Mouse (Mus musculus) megakaryocyte, adult 5-6 weeks (primary cell): ENCODE data around the gene Plpp4. TPM values are rescaled to one million over a fixed set of nuclear protein-coding genes. Genes with fewer than 3 reads are reported as not detected.

Experiments
- ATAC-seq: 2 replicates; pipeline ENCODE4 v1.8.0; 2016; ENCODE audit warnings: mild to moderate bottlenecking, inconsistent platforms; ENCODE audit not compliant: poor library complexity, severe bottlenecking
- total RNA-seq, 2 experiments: library from RNA; stranded (forward) in 1 of 2; stranded (reverse) in 1 of 2; fragments of 153-499, 151-499 nt in 1 of 2; fragments of 221-1000, 200-1000 nt in 1 of 2; gene quantifications; 2 replicates each; pipeline versions ENCODE4 v1.2.3 to v1.2.4; 2015 to 2017

Gene Plpp4
- total RNA-seq (2015) = not detected in 2 replicates
- not detected in 2 replicates for total RNA-seq (2017)

GRCm38 (mm10) chr7:129256621-129257373 lies at the start of gene Plpp4:
Gene Plpp4 (plus strand): TSS chr7:129257031.
- no peak for ATAC-seq

DNA sequence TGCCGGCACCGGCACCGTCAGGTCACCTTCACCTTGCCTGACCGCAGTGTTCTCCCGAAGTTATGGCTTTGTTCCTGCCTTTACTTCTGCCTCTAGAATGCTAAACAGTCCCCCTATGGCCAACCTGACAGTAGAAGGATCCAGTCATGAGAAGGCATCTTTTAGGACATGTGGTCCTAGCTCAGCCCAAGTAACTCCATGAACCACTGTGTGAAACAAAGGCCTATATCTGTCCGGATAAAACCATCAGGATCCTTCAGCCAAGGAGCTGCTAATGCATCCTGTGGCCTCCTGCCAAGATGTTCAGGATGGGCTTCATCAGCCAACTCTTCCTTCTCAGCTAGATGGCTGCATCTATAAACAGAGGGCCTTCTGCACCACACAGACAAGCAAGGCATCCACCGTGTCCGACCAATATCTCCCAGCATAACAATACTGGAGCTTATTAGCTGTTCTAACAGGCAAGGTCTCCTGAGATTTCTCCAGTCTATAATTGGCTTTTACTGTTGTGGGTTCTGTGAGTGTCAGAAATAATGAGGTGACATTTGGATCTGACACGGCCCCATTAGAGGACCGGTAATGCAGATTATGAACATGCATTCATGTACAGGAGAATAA lies 40.8 kb upstream of the Plpp4 start:
- no peak for ATAC-seq

- ATAC-seq = no peak
Measured at GRCm38 (mm10) chr7:129216547-129217195, 40.2 kb upstream of the Plpp4 start.

GRCm38 (mm10) chr7:129220948-129221347 lies 35.9 kb upstream of the Plpp4 start:
- ATAC-seq = no peak

GRCm38 (mm10) chr7:129221649-129222048 lies 35.2 kb upstream of the Plpp4 start:
- ATAC-seq = no peak

- ATAC-seq = no peak
Measured at GRCm38 (mm10) chr7:129235410-129235809, 21.4 kb upstream of the Plpp4 start.

- no peak for ATAC-seq
Measured at GRCm38 (mm10) chr7:129235995-129236394, 20.8 kb upstream of the Plpp4 start.

- no peak for ATAC-seq
Measured at GRCm38 (mm10) chr7:129250981-129251380, 5.8 kb upstream of the Plpp4 start.

- no peak for ATAC-seq
Measured at GRCm38 (mm10) chr7:129253406-129253805, 3.4 kb upstream of the Plpp4 start.

GRCm38 (mm10) chr7:129254126-129254525 lies 2.7 kb upstream of the Plpp4 start:
- no peak for ATAC-seq

DNA sequence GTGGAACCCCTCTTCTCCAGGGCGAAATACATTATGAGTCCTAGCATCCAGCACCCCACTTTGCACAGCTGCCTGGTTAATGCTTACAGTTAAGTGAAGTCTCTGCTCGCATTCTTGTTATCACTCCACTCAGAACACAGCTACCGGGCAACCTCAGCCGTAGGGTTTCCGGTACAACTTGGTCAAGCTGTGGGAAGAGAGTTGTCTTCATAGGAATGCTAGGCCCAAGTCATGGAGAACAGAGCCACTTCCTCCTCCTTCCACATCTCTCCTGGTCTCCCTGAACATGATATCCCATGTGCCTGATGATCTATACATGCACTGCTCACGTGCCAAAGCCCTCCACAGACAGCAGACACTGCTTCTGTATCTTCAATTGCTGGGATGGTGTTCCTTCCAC lies 1.4 kb upstream of the Plpp4 start:
- no peak for ATAC-seq

- no peak for ATAC-seq
Measured at GRCm38 (mm10) chr7:129257374-129258018, 665 bp downstream of the Plpp4 start.

DNA sequence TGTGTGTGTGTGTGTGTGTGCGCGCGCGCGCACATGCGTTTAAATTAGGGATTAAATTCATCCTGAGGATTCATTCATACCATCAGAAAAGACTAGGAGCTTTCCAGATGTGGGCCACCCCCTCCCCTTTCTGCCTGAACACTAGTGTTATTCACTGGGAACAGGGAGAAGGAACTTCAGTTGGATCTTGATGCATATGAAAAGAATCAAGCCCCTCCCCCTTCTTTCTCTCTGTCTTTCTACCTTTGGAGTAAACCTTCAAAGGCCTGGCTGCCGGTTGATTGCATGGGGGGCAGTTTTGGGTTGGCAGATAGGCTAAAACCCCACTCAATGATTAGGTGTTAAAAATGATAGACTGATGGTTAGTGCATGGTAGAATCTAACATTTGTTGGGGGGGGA lies 1.5 kb downstream of the Plpp4 start:
- ATAC-seq = no peak

DNA sequence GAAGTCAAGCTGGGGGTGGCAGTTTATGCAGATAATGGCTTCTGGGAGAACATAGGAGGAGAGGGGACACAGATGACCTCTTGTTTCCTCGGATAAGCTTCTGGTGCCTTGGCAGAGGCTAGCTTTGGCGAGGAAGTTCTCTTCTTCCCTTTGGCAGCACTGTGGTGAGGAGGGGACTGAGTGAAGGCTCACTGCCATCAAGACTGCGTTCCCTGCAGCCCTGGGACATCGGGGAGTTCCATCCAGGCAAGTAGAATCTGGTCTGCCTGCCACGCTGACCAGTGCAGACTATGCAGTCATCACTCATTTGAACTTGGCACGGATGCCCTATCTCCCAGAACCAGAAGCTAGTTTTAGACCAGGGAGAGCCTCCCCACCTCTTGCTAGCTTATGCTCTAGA lies 2.4 kb downstream of the Plpp4 start:
- ATAC-seq = no peak

DNA sequence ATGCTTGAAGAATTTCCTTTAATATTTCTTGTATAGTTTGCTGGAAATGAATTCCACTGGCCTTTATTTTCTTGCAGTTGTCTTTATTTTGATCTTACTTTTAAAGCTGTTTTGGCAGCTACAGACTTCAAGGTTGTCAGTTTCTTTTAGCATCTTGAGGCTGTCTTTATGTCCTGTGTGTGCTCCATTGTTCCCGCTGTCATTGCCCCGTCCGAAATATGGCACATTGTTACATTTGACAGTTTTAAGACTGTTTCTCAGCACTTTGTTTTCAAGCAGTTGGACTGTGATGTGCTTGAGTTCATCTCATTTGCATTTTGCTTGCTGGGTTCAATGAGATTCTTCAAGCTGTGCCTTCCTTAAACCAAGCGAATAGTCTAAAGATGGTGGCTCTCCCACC lies 17.0 kb downstream of the Plpp4 start:
- no peak for ATAC-seq

DNA sequence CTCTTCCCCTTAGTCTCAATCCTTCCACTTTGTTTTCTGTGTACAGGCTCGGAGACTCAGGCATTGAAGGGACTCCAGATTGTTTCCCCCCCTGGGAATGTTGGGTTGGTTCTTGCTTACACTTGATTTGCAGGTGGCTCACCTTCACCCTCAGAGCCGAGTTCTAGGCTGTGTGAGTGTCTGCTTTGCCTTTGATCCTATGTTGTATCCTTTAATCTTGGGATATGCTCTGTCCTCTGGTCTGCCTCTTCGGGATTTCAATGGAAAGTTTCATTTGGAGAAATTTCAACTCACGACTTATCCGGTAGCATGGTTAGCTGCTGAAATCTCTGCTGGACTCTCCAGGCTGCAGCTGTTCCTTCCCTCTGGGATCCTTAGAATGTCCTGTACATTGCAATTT lies 17.9 kb downstream of the Plpp4 start:
- no peak for ATAC-seq

DNA sequence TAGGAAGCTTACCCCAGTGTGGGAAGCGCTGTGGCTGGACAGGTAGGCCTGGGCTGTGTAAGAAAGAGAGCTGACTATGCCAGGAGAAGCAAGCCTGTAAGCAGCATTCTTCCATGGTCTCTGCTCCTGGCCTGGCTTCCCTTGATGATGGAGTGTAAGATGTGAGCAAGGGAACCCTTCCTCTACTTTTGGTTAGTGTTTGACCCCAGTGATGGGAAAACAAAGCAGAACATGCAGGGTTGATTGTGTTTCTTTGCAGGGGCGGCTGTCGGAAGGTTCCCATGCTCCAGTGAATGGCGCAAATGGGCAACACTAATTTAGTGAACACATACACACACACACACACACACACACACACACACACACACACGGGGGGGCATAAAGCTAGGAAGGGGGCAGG lies 20.9 kb downstream of the Plpp4 start:
- ATAC-seq = no peak

DNA sequence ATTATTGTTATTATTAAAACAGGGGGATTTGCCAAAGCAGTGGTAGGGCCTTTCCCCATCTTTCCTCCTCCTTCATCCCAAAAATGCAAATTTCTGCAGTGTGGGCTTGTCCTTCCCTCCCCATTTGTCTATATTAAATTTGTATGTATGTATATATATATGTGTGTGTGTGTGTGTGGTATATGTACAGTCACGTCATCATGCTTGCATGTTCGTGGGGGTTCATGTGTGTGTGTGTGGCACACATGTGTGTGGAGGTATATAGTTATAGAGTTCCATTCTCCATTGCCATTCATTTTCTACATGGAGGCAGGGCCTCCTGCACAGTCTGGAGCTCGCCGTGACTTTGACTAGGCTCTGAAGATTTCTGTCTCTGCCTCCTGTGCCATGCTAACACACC lies 22.0 kb downstream of the Plpp4 start:
- no peak for ATAC-seq

DNA sequence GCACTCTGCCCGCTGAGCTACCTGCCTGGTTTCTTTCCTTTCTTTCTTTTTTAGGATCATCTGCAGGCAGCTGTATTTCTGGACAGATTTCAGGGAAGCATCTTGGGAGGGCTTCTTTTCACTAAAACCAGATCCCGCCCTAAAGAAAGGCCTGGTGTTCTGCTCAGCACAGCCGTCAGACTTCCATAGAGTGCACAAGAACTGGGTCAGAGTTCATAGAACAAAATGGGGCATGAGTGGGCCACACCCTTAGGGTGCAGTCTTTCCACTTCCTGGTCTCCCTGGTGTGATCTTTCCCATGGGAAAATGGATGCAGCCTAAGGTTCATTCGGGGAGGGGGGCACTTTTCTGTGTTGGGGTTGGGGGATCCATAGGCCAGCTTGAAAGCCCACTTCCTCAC lies 22.4 kb downstream of the Plpp4 start:
- no peak for ATAC-seq

DNA sequence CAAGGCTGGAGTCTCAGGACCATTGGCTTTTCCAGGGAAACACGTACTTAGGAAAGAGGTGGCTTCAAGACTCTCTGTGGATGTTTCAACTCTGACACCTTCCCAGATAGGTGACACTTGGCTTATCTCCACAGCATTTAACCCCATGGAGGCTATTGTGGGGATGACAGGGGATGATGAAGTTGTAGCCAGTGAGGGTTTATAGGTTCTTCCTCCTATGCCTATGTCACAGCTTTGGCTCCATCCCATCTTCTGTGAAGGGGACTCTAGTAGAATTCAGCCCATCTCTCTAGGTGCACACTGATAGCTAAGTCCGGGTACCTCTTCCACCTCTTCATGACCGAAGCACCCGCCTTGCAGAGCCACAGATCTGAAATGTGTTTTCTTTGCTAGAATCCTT lies 25.1 kb downstream of the Plpp4 start:
- no peak for ATAC-seq

DNA sequence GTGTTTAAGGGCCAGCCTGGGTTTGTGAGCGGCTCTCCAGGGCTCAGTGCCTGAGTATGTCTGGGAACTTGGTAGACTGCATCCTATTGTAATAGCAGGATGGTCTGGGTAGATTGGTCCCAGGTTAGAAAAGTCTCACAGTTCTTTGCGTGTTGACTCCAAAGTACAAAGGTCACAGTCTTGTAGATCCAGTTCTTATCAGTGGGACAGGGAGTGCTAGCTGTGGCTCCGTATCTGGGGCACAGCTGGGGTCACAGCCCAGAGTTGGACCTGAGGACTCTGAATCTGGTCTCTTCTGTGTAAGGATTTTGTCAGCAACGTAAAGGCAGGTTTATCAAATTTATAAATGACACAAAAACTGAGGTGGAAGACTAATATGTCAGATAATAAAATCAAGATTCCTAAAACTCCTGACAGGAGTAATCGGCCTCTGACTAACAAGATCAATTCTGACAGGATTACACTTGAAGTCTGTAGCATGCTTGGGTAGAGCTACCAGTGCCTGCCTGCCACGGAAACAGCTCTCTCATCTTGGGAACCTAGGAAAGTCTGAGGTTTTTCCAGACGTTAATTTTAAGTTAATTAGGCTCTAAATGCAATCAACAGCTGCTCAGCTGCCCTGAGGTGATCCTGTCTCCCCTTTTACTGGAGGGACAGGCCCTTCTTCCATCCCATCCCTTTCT lies 28.5 kb downstream of the Plpp4 start:
- no peak for ATAC-seq
